Mouse (Mus musculus) MEL (cell line): ENCODE measurements around the gene Sh2d6.
A peak's percentile ranks its signal among the peaks of the same experiment; 100 is the strongest.

Experiments
- CTCF ChIP-seq, 3 experiments: IDR thresholded peaks in 2 of 3; conservative IDR thresholded peaks in 1 of 3; 2 replicates each; pipeline ENCODE4 v1.5.1; 2011 to 2012; ENCODE audit warnings: low read length in 3 of 3, low read depth in 2 of 3, mild to moderate bottlenecking in 2 of 3, improper control_type of control experiment in 1 of 3, inconsistent platforms in 1 of 3, mixed read lengths in 1 of 3, moderate library complexity in 1 of 3; ENCODE audit not compliant: control insufficient read depth in 1 of 3, insufficient read depth in 1 of 3, poor library complexity in 1 of 3, severe bottlenecking in 1 of 3
- EP300 ChIP-seq, 2 experiments: IDR thresholded peaks; 2 replicates each; pipeline ENCODE4 v1.6.1; 2011; ENCODE audit warnings: improper control_type of control experiment in 2 of 2, low read length in 2 of 2, low read depth in 1 of 2, mild to moderate bottlenecking in 1 of 2
- JUND ChIP-seq: IDR thresholded peaks from 2 replicates; pipeline ENCODE4 v1.6.1; 2011; ENCODE audit warnings: low read depth, mild to moderate bottlenecking, improper control_type of control experiment, low read length
- MAFK ChIP-seq: IDR thresholded peaks from 2 replicates; pipeline ENCODE4 v1.6.1; 2011; ENCODE audit warnings: low read depth, mild to moderate bottlenecking, low read length, improper control_type of control experiment, borderline replicate concordance
- MEF2A ChIP-seq: IDR thresholded peaks from 2 replicates; pipeline ENCODE4 v1.6.1; 2014; ENCODE audit warnings: low read depth, mild to moderate bottlenecking, inconsistent platforms, low read length, improper control_type of control experiment; ENCODE audit not compliant: poor library complexity, insufficient replicate concordance, severe bottlenecking; ENCODE audit errors: extremely low read depth
- POLR2A ChIP-seq, 2 experiments: IDR thresholded peaks; 2 replicates each; pipeline ENCODE4 v1.6.1; 2011 to 2012; ENCODE audit warnings: low read length in 2 of 2, mild to moderate bottlenecking in 2 of 2, control low read depth in 1 of 2, improper control_type of control experiment in 1 of 2, low read depth in 1 of 2, moderate library complexity in 1 of 2; ENCODE audit not compliant: control insufficient read depth in 1 of 2, insufficient read depth in 1 of 2, poor library complexity in 1 of 2
- TBP ChIP-seq: IDR thresholded peaks from 2 replicates; pipeline ENCODE4 v1.8.0; 2011; ENCODE audit warnings: low read depth, low read length, improper control_type of control experiment
- USF1 ChIP-seq: IDR thresholded peaks from 2 replicates; pipeline ENCODE4 v1.6.1; 2014; ENCODE audit warnings: low read depth, mild to moderate bottlenecking, inconsistent platforms, low read length, improper control_type of control experiment, moderate library complexity
- ZC3H11A ChIP-seq: IDR thresholded peaks from 2 replicates; pipeline ENCODE4 v1.6.1; 2012; ENCODE audit warnings: low read depth, mild to moderate bottlenecking, inconsistent platforms, low read length, improper control_type of control experiment

DNA sequence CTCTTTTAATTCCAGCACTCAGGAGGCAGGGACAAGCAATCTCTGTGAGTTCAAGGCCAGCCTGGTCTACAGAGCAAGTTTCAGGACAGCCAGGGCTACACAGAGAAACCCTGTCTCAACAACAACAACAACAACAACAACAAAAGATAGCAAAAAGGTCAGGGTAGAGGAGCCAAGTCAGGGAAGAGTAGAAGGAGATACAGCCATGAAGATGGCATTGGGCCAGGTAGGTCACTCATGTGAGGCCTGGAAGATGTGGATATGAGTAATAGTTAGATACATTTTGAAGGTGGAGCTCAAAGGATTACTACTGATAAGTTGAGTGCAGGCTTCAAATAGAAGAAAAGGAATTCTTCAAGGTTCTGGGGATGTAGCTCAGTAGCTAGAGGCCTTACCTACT is 18.2 kb downstream of the Sh2d6 start:
- TF ChIP-seq EP300 (IDR thresholded peaks at IDR 0.05; ENCODE audit: low read depth in 1 of 2, low read length in 2 of 2) (peak; percentile 35 to 55; a peak in 3 of 4 replicates), POLR2A (IDR thresholded peaks at IDR 0.05; ENCODE audit: control insufficient read depth in 1 of 2, insufficient read depth in 1 of 2, low read depth in 1 of 2, low read length in 2 of 2, poor library complexity in 1 of 2) (no peak), CTCF (IDR thresholded peaks at IDR 0.05 in 2 of 3, conservative IDR thresholded peaks at IDR 0.05 in 1 of 3; ENCODE audit: control insufficient read depth in 1 of 3, insufficient read depth in 1 of 3, low read depth in 2 of 3, low read length in 3 of 3, poor library complexity in 1 of 3, severe bottlenecking in 1 of 3) (no peak), TBP (no peak), MAFK (no peak), ZC3H11A (no peak), MEF2A (no peak), JUND (no peak), USF1 (no peak)
